Mouse (Mus musculus): ENCODE data around the gene Hinfp.

- no peak for TF ChIP-seq CTCF (IDR thresholded peaks at IDR 0.05; ENCODE audit: control insufficient read depth, insufficient read depth, low read length)
- TF ChIP-seq POLR2A (IDR thresholded peaks at IDR 0.05; ENCODE audit: borderline replicate concordance, control insufficient read depth, low read depth, low read length): no peak
Observed at GRCm38 (mm10) chr9:44317452-44317851, 12.0 kb upstream of the Hinfp start.

Measured in bone marrow, adult 2 months (tissue).